Mouse (Mus musculus): ENCODE results near the gene Mrpl46. TPM values are rescaled to one million over a fixed set of nuclear protein-coding genes. Genes with fewer than 3 reads are reported as not detected.

Mrpl46 gene
- polyA plus RNA-seq, 1 experiment from 2014 or later: 69.6 TPM

GRCm38 (mm10) chr7:78731391-78731790 lies 51.9 kb downstream of the Mrpl46 start:
- no peak overlapping the region for H3K4me2 ChIP-seq
- no peaks in the 10 kb centered on the region for H3K9me3 ChIP-seq
- 0 out of 2 replicates have a peak, but pooled peaks cover 4% of the 10 kb centered on the region for H3K27me3 ChIP-seq
- WGBS: 86% methylated on average over 8 of the region's 8 CpGs
- no peak for ATAC-seq (ENCODE audit: insufficient number of reproducible peaks, insufficient read depth, low FRiP score, low TSS enrichment, low read depth)
- H3K4me1 ChIP-seq (replicated peaks): no peaks in the 10 kb centered on the region
- no peak overlapping the region for H3K4me3 ChIP-seq (replicated peaks)
- H3K9ac ChIP-seq (replicated peaks): no peak overlapping the region
- no peak overlapping the region for H3K27ac ChIP-seq
- H3K36me3 ChIP-seq: no peaks in the 10 kb centered on the region

Other genes with a start within 250 kb of the Mrpl46 start
- gene Ntrk3, start 45.5 kb downstream of the Mrpl46 start, polyA plus RNA-seq (2016; fragmentation: Nextera tagmentation; extraction: Ambion mirVana): 0.18 and 0.64 TPM in 2 replicates
- 77.5 and 84.1 TPM in 2 replicates for gene Mrps11, start 412 bp downstream of the Mrpl46 start, polyA plus RNA-seq (2016; fragmentation: Nextera tagmentation; extraction: Ambion mirVana)
- gene Det1, start 63.7 kb upstream of the Mrpl46 start, polyA plus RNA-seq (2016; fragmentation: Nextera tagmentation; extraction: Ambion mirVana): 23.9 and 25.2 TPM in 2 replicates
- 36.4 and 38.5 TPM in 2 replicates for gene Aen, start 112.3 kb upstream of the Mrpl46 start, polyA plus RNA-seq (2016; fragmentation: Nextera tagmentation; extraction: Ambion mirVana)
- gene Isg20, start 129.9 kb upstream of the Mrpl46 start, polyA plus RNA-seq (2016; fragmentation: Nextera tagmentation; extraction: Ambion mirVana): 0.25 and 0.65 TPM in 2 replicates